In genomic region chr1:13050140-13050775, GRCm38 (mm10) we compare ENCODE assay signal across 9 mouse cellular contexts.
A peak's percentile ranks its signal among the peaks of the same experiment; 100 is the strongest.
DNase-seq lines count a peak whose midpoint lies in the region; ATAC-seq and TF ChIP-seq lines count a peak whose summit lies in the region.
"Had no signal": no experiment of that assay in that cellular context is flagged by ENCODE, and none has a peak within 500 bp of the region (broad histone marks: within the 10 kb centered on the region; RNA-seq: fewer than 3 reads in every experiment).

No protein-coding gene starts in this region.

- no peak overlapping the region for H3K9ac ChIP-seq in heart, postnatal 0 days (replicated peaks; ENCODE audit: low read depth, low read length)
- H3K9ac ChIP-seq in lung, postnatal 0 days (replicated peaks; ENCODE audit: low read depth) = no peak overlapping the region
- H3K9ac ChIP-seq: liver, embryonic 13.5 days had no signal

- H3K9me3 ChIP-seq in heart, postnatal 0 days (replicated peaks; ENCODE audit: control insufficient read depth, low read length) = no peaks in the 10 kb centered on the region
- H3K9me3 ChIP-seq in lung, postnatal 0 days (ENCODE audit: low read length) = no peaks in the 10 kb centered on the region
- H3K9me3 ChIP-seq: liver, embryonic 13.5 days had no signal

- no peak for TF ChIP-seq EP300 in heart, postnatal 0 days (IDR thresholded peaks at IDR 0.05; ENCODE audit: low read depth)
- TF ChIP-seq EP300 in lung, postnatal 0 days (IDR thresholded peaks at IDR 0.05) = no peak

- TF ChIP-seq CTCF in heart, postnatal 0 days (IDR thresholded peaks at IDR 0.05; ENCODE audit: low read depth) = peak; percentile 62
- peak; percentile 76 for TF ChIP-seq CTCF in lung, postnatal 0 days (IDR thresholded peaks at IDR 0.05)

- WGBS in heart, postnatal 0 days = 18% methylated on average over 17 of the region's 17 CpGs
- WGBS in lung, postnatal 0 days = 16% methylated on average over 17 of the region's 17 CpGs

- H3K27me3 ChIP-seq in heart, postnatal 0 days (ENCODE audit: control insufficient read depth, insufficient read depth, low read length) = peaks cover 17% of the 10 kb centered on the region
- no peaks in the 10 kb centered on the region for H3K27me3 ChIP-seq in lung, postnatal 0 days (replicated peaks; ENCODE audit: insufficient read depth, low read length)
- H3K27me3 ChIP-seq: liver, embryonic 13.5 days had no signal

- peak; percentile 41 for ATAC-seq in CD4-positive, CD25-positive, alpha-beta regulatory T cell, adult 4 months
- ATAC-seq in heart, postnatal 0 days (ENCODE audit: insufficient read depth, low read depth) = no peak
- no peak for ATAC-seq in lung, postnatal 0 days
- ATAC-seq in activated CD4-positive, CD25-positive, alpha-beta regulatory T cell, adult 4 months = no peak

- H3K4me1 ChIP-seq in heart, postnatal 0 days (ENCODE audit: control insufficient read depth, insufficient read depth) = no peaks in the 10 kb centered on the region
- no peaks in the 10 kb centered on the region for H3K4me1 ChIP-seq in lung, postnatal 0 days (ENCODE audit: insufficient read depth, low read depth, low read length)
- H3K4me1 ChIP-seq: liver, embryonic 13.5 days had no signal

- 0 out of 2 replicates have a peak overlapping the region, but pooled peaks have one; percentile 8 for H3K4me3 ChIP-seq in heart, postnatal 0 days (ENCODE audit: low read depth, low read length)
- no peak overlapping the region for H3K4me3 ChIP-seq in lung, postnatal 0 days (ENCODE audit: low read depth, low read length)
- H3K4me3 ChIP-seq: liver, embryonic 13.5 days had no signal

- peak overlapping the region; percentile 46 for H3K4me2 ChIP-seq in heart, postnatal 0 days (ENCODE audit: low read depth, low read length)
- 0 out of 2 replicates have a peak overlapping the region, but pooled peaks have one; percentile 8 for H3K4me2 ChIP-seq in lung, postnatal 0 days (replicated peaks; ENCODE audit: low read depth, low read length)
- H3K4me2 ChIP-seq: liver, embryonic 13.5 days had no signal

- H3K36me3 ChIP-seq in heart, postnatal 0 days (replicated peaks; ENCODE audit: control insufficient read depth, insufficient read depth, low read length) = no peaks in the 10 kb centered on the region
- no peaks in the 10 kb centered on the region for H3K36me3 ChIP-seq in lung, postnatal 0 days (ENCODE audit: insufficient read depth, low read length)
- H3K36me3 ChIP-seq: liver, embryonic 13.5 days had no signal

- peak; percentile 62 for DNase-seq in R1 (ENCODE audit: low read depth, low spot score)
- peak; percentile 73 for DNase-seq in embryo, embryonic 10.5 days (ENCODE audit: low spot score)
- no peak for DNase-seq in heart, postnatal 0 days (ENCODE audit: low spot score)
- peak; percentile 38 to 47 for DNase-seq in kidney, postnatal 4 days
- DNase-seq in lung, postnatal 0 days (ENCODE audit: low spot score) = peak; percentile 65
- DNase-seq in right cerebral cortex, adult 18-20 months = peak; percentile 44
- DNase-seq: liver, embryonic 13.5 days had no signal

- no peak overlapping the region for H3K27ac ChIP-seq in heart, postnatal 0 days (ENCODE audit: low read depth)
- H3K27ac ChIP-seq in lung, postnatal 0 days (ENCODE audit: low read length) = no peak overlapping the region
- H3K27ac ChIP-seq: liver, embryonic 13.5 days had no signal
